Mouse (Mus musculus) embryo, embryonic 11 days (tissue): ENCODE results near the gene Apof.
"Not testable (repeated sequence)": the region's sequence is repeated elsewhere in the genome, so short reads cannot be mapped to it uniquely, and the experiment has no call there.

Experiments used
- DNase-seq: peaks from one replicate; pipeline ENCODE4 v3.0.0-alpha.2; 2015

The Apof gene

DNA sequence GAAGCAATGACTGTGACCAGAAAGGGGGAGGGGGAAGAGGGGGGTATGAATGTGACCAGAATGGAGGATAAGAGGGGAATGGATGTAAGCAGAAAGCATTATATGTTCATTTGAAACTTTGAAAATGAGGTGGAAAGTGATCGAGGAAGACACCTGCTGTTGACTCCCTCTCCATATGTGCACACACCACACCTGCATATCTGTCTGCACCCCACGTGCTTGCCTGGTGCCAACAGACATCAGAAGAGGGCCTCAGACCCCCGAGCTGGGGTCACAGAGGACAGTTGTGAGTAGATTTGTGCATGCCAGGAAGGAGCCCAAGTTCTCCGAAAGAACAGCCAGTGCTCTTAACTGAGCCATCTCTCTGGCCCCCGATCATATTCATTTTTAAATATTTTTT lies 8.5 kb upstream of the Apof start:
- DNase-seq, result no peak

DNA sequence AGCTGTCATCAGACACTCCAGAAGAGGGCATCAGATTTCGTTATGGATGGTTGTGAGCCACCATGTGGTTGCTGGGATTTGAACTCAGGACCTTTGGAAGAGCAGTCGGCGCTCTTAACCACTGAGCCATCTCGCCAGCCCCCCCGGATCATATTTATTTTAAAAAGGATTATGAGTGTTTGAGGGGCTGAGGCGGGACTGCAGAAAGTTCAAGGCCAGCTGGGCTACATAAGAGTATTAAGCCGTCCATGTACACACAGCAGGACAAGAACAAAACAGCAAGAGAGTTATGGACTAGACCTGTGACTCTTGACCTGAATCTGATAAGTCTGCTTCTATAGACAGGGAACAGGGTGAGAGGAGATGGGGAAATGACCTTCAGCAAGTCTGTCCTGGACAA lies 8.1 kb upstream of the Apof start:
- not testable (repeated sequence) for DNase-seq

DNA sequence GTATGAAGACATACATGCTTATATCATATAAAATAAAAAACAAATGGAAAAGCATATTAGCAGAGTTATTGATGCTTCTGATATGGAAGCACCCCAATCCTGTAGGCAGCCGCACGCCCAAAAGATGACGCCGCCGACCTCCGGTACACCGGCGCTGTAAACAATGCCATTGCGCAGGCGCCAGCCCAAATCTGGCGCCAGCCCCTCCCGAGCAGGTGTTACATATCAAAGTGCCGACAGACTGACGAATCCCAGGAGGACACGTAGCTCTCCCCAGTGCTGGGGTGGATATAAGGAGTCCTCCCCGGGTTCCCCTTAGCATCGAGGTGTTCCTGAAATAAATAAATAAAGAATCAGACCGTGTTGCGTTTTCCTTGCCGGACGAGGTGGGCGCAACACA lies 6.2 kb upstream of the Apof start:
- DNase-seq, result no peak

DNA sequence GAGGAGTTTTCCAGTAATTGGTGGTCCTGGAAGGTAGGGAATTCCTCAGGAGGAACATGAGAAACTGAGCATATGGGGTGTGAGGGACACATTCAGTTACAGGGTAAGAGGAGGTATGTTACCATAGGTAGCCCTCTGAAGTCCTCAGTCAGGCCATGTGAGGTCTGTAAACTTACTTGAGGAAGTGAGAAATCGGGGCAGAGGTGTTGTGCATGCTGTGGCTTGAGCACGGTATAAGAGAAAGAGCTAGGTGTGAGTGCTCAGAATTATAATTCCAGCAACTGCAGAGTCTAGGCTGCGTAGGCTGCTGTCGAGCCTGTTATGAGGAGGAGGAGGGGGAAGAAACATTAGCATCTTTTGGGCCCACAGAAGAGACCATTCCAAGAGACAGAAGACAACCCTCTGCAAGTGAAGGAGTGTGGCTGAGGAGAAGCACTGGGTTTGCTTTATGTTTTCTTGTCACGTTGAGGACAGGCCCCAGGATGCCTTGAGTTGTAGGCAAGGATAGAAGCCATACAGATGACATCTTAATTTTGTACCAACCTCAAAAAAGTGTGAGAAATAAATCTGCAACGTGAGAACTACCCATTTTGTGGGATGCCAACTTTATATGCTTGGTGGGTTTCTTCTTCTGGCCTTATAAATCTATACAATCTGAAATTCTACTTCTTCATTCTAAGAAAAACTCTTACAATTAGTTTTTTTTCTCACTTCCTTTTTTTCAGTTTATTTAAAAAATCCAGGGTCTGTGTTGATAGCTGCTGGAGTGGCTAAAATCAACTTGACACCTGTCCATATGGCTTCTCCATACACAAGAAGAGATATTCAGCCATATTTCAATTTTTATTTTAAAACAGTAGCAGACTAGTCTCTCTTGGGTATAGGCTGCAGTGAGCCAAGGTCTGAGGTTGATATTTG lies 4.8 kb upstream of the Apof start:
- DNase-seq, result no peak

DNA sequence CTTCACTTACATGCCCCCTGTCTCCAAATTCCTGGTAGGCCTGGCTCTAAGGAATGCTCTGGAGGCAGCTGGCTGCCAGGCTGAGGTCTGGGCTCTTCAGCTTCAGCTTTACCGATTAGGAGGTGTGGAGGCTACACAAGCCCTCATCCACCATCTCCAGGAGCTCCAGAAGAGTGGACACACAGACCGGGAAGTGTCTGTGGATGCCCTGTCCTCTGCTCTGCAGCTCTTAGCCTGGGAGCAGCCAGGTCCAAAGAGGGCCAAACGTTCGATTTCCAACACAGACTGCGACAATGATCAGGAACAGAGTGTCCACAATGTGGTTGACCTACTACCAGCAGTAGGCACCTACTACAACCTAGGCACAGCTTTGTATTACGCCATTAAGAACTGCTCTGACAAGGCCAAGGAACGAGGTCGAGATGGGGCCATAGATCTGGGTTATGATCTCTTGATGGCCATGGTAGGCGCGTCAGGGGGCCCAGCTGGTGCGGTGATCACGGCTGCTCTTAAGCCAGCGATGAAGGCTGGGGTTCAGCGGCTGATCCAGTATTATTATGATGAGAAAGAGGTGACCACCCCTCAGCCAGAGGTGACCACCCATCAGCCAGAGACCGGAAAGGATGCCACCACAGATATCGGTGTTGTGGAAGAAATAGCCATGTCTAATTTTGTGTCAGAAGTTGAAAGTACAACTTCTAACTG lies 887 bp downstream of the Apof start:
- DNase-seq, result no peak

DNA sequence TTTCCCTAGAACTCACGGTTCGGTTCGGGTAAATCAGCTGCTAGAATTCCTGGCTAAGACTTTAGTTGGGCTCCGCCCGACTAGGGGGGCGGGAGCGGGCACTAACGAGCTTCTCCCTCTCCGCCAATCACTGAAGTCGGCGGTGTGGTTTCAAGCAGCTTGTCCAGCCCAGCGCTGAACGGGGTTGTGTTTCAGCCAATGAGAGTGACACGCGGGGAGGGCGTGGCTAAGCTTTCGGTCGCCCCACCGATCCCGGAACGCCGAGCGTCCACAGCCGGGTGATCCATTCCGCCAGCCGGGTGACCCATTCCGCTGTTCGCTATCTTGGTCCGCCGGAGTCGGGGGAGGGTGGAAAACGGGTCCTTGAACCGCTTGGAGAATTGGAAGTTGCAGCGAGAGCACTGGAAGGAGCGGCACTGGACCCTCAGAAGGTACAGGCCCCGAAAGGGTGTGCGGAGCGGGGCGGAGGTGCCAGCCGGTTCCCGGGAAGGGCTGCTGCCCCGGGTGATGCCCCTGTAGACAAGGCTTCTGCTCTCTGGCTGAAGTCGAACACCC lies 1.9 kb downstream of the Apof start, which contains the start of gene Stat2:
Gene Stat2 (plus strand): TSS at position 273 of the 555 bp plus-strand sequence.
- DNase-seq, result peak; percentile 99

DNA sequence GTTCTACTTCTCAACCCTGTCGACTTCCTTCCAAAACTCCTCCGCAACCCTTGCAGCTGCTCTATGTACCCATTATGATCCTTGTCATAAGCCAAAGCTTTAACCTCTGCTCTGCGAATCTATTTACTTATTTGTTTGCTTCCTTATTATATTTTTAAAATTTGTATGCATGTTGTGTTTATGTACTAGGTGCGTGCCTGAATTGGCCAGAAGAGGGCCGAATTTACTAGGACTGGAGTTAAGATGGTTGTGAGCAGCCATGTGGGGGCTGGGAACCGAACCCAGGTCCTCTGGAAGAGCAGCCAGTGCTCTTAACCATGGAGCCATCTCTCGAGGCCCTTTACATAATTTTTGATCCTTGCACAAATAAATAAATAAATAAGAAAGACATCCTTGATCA lies 2.4 kb downstream of the Apof start:
- peak; percentile 11 for DNase-seq

DNA sequence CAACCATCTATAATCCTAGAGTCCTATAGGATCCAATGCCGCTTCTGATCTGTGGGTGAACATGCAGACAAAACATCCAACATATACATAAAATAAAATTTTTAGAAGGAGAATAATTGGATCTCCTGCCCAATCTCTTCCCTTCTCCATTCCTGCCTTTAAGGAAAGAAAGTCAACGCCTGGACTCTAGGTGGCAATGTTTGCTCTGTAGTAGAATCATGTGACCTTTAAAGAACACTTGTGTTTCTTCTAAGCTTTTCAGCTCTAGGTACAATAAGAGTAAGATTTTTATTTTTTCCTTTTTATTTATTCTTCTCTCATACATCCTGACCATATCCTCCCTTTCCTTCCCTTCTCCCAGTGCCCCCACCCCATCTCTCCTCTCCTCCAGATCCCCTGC lies 3.4 kb downstream of the Apof start:
- no peak for DNase-seq

DNA sequence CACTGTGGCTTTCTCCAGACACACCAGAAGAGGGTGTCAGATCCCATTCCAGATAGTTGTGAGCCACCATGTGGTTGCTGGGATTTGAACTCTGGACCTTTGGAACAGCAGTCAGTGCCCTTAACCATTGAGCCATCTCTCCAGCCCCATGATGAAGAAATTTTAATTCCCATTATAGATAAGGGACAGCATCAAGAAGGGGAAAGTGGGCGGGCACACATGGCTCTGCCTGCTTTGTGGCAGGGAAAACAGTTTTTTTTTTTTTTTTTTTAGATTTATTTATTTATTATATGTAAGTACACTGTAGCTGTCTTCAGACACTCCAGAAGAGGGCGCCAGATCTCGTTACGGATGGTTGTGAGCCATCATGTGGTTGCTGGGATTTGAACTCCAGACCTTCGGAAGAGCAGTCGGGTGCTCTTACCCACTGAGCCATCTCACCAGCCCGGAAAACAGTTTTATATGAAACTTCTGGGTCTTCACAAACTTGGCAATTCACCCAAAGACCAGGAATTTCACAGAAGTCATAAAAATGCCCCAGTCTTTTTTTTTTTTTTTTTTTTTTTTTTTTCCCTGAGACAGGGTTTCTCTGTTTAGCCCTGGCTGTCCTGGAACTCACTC lies 4.5 kb downstream of the Apof start:
- DNase-seq, result not testable (repeated sequence)

DNA sequence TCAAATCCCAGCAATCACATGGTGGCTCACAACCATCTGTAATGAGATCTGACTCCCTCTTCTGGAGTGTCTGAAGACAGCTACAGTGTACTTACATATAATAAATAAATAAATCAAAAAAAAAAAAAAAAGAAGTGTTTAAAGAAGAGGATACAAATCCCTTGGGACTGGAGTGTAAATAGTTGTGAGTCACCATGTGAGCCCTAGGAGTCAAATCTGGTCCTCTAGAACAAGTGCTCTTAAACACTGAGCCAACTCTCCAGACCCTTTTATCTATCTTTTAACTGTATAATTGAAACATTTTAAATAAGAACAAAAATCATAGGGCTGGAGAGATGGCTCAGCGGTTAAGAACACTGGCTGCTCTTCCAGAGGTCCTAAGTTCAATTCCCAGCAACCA lies 6.9 kb downstream of the Apof start:
- not testable (repeated sequence) for DNase-seq

DNA sequence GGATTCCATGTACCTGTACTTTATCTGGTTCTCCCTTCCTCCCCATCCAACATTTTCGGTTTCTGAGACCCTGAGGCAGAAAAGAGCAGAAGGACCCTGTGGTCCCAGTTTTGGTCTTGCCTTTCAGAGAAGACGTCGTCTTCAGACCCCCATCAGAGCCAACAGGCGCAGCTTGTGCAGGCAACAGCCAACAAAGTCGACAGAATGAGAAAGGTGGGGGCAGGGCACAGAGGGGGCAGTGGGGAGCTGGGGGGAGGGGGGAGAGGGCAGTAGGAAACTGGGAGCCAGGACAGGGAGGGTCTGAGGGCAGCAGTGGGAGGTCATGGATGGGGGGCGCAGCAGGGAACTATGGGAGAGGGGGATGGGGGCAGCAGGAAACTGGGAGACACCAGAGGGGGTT lies 9.7 kb downstream of the Apof start:
- no peak for DNase-seq

DNA sequence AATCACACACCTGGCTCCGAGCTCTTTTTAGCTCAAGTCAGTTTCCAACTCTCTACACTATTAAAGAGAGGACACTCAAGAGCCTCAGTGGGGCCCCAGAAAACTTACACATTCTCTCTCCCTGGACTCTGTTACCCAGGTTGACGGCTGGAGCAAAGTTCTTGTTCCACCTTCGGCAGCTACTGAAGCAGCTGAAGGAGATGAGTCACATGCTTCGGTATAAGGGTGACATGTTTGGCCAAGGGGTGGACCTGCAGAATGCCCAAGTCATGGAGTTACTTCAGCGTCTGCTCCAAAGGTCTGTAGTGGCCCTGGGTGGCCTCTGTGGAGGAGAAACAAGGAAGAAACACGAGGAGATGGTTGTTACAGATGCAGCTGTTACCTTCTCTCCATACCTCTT lies 12.5 kb downstream of the Apof start:
- no peak for DNase-seq

DNA sequence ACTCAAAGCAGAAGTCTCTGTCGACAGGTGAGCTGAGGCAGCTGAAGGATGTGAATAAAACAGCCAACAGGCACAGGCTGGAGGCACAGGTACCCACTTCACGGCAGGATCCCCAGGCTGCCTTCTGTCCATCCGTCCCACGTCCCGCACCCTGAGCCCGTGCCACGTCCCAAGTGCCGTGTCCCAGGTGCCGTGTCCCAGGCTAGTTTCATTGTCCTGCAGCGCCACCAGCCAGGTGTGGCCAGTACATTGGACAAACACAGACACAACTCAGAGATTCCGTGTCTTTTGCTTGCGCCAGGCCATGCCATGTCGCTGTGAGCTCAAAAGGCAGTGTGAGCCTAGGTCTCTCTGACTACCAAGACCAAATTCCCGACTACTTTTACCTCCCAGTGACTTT lies 13.2 kb downstream of the Apof start:
- no peak for DNase-seq

DNA sequence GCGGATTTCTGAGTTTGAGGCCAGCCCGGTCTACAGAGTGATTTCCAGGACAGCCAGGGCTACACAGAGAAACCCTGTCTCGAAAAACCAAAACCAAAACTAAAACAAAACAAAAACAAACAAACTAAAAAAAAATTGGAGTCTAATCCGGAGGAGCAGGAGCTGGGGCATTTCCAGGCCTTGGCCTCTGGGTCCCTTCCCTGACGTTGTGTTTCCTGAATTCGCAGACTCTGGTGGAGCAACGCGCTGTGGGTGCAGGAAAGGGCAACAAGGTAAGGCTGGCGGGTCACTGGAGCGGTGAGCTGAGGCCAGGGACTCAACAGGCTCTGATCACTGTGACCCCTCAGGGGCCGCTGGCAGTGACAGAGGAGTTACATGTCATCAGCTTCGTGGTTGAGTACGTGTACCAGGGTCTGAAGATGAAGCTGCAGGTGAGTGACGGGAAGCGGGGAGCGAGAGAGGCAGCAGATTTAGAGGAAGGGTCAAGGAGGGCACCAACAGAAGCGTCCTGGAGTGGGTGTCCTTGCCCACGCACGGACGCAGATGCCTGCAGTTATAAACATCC lies 14.5 kb downstream of the Apof start:
- DNase-seq, result no peak

DNA sequence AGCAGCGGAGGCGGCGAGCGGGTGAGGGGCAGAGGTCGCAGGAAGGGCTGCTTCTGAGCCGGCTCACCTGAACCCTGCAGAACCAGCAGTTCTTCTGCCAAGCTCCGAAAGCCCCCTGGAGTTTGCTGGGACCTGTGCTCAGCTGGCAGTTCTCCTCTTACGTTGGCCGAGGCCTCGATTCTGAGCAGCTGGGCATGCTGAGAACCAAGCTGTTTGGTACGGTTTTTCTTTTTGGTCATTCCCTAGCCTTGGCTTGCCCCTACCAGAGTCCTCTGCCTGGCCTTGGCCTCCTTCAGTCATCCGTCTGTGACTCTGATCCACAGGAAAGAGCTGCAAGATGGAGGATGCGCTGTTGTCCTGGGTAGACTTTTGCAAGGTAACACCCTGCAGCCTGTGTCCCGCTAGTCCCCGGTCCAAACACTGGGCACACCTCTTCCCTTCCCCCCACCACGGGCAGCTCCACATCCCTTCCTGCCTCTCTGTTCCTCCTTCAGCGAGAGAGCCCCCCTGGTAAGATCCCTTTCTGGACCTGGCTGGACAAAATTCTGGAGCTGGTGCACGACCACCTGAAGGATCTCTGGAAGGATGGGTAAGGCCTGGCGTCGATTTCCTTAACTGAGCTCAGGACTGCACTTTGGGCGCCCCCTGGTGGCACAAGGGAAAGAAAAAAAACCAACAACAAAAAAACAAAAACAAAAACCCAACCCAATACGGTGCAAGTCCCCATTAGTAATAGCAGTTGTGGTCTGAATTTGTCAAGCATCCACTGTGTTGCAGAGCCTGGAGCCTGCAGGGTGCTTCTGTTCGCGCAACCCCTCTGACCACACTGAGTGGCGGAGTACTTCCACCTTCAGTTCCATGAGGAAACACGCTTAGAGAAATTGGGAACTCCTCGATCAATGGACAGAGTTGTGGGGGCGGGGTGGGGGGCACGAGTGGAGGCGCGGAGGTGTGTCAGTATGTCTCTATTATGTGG lies 15.4 kb downstream of the Apof start:
- DNase-seq, result peak; percentile 81

DNA sequence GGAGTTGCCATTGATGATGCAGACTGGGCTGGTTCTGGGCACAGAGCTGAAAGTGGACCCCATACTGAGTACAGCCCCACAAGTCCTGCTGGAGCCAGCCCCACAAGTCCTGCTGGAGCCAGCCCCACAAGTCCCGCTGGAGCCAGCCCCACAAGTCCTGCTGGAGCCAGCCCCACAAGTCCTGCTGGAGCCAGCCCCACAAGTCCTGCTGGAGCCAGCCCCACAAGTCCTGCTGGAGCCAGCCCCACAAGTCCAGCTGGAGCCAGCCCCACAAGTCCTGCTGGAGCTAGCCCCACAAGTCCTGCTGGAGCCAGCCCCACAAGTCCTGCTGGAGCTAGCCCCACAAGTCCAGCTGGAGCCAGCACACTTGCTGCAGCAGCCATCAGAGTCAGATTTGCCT lies 22.1 kb downstream of the Apof start:
- not testable (repeated sequence) for DNase-seq

DNA sequence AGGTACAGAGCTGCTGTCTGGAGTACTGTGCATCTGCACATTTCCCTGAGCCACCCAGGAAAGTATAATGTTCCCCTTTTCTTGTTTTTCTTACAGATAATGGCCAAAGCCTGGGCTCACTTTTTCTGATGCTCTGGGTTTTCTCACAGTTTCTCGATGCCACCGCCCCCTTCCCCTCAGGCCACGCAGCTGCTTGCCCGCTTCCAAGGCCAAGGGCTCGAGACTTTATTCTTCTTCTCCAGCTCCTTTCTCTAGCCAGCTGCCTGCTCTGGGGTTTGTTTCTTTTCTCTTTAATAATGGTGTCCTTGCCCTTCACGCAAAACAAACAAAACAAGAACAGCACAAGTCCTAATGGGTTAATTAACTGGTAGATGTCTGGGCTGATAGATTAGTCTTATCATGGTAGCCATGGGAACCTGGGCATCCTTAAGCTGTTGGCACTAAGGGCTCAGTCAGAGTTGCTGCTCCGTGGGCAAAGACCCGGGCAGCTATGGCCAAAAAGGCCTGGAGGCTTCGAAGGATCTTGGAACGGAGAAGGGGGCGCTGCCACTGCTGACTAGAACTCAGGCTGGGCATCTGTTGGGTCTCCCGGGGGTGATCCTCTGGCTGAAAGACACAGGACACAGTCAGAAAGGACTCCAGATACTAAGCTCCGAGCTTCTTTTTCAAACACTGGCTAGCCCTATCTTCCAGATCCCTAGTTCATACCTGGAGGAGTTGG lies 28.1 kb downstream of the Apof start:
- DNase-seq, result no peak

DNA sequence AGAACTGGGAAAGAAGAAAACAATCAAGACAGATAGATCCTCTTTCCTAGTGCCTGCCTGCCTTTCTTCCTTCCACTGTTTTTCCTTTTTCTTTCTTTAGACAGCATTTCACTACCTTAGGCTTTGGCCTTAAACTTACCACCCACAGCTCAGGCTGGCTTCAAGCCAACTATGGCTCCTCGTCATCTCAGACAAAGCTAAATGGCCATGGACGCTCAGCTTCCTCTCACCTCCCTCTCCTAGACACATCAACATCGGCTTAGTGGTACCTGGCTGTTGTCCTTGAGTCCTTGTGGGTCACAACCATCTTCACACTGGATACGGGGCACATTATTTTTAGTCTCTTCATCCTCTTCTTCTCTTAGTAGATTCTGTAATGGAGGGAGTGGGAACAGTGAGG lies 28.8 kb downstream of the Apof start:
- no peak for DNase-seq

DNA sequence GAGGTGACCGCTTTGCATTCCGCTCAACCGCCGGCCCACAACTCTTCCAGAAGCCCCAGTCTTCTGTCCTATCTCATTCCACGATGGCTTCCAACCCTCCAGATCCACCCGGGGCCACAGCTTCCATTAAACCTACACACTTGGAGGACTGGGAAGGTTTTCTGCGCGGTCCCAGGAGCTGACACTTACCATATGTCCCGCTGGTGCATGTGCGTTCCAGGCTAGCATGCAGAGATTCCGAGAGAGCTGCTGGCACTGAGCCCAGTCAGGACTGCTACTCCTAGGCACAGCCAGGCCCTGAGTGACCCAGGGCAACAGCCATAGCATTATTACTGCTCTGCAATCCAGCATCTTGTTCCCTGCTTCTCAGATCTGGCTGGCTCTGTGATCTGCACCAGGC lies 29.2 kb downstream of the Apof start:
- no peak for DNase-seq

DNA sequence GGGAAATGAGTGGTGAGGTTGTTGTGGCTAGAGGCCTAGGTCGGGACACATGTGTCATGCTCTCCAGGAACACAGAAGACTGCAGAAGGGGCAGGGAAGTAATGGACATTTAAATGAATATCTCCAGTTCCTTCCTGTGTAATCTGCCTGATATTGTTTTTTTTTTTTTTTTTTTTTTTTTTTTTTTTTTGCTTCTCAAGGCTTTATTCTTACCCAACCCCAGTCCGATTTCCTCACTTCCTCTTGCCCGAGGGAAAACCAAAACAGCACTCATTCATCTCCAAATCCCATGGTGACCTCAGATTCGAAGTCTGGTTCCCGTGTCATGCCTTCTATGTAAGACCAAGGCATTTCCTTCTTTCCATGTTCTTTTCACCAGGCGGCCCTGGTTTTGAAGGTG lies 29.8 kb downstream of the Apof start:
- DNase-seq, result no peak

DNA sequence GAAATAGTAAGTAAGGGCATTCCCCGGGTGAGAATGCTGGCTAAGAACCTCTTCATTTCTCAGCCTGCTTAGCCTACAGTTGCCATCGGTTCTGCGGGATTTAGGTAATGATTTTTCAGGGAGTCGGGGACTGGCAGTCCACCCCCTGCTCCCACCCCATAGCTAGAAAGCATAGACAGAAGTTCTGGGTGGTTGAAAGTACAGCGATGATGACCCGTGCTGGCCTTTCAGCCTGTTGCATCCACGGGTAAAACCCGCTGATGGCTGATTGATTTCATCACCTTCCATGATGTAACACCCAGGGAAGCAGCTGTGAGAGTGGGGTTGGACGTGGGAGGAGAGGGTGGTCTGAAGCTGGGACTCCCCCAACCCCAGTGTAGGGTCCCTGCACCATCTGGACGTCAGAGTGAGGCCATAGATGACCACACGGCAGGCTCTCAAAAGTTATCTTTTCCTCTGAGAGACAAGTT lies 30.3 kb downstream of the Apof start, which contains the start of gene Il23a:
Gene Il23a (minus strand): TSS at position 51 of the 470 bp plus-strand sequence.
- DNase-seq, result no peak
